Mouse (Mus musculus) ES-E14 (cell line): Measurements from ENCODE around the gene Anks1b. TPM values are rescaled to one million over a fixed set of nuclear protein-coding genes. Genes with fewer than 3 reads are reported as not detected.
A peak's percentile ranks its signal among the peaks of the same experiment; 100 is the strongest.

ENCODE experiments used
- DNase-seq: peaks from one replicate; pipeline ENCODE4 v3.0.0-alpha.2; 2013; ENCODE audit warnings: low read depth, low spot score
- H3K27ac ChIP-seq: 2 replicates; pipeline ENCODE4 v1.5.1; 2012; ENCODE audit warnings: low read depth, mild to moderate bottlenecking, low read length, moderate library complexity, mixed read lengths; ENCODE audit not compliant: poor library complexity, insufficient read depth, severe bottlenecking
- H3K36me3 ChIP-seq: 2 replicates; pipeline ENCODE4 v1.6.1; 2012; ENCODE audit warnings: mild to moderate bottlenecking, low read length, moderate library complexity, mixed read lengths; ENCODE audit not compliant: control insufficient read depth, poor library complexity, insufficient read depth, severe bottlenecking
- H3K4me1 ChIP-seq, 2 experiments: fragments of 150-350 bp in 1 of 2; sonication (generic) in 1 of 2; 2 replicates each; pipeline ENCODE4 v1.6.1; 2012; ENCODE audit warnings: low read length in 2 of 2, mild to moderate bottlenecking in 1 of 2, mixed read lengths in 1 of 2; ENCODE audit not compliant: control insufficient read depth in 2 of 2, insufficient read depth in 2 of 2, poor library complexity in 1 of 2
- H3K4me3 ChIP-seq, 2 experiments: fragments of 150-350 bp in 1 of 2; sonication (generic) in 1 of 2; 2 replicates each; pipeline ENCODE4 v1.5.1; 2012; ENCODE audit warnings: low read length in 2 of 2, low read depth in 1 of 2, mild to moderate bottlenecking in 1 of 2, mixed read lengths in 1 of 2; ENCODE audit not compliant: insufficient read depth in 1 of 2, poor library complexity in 1 of 2, severe bottlenecking in 1 of 2
- H3K9ac ChIP-seq: 2 replicates; pipeline ENCODE4 v1.6.1; 2012; ENCODE audit warnings: low read depth, mild to moderate bottlenecking, low read length, mixed read lengths; ENCODE audit not compliant: poor library complexity, insufficient read depth, severe bottlenecking
- H3K9me3 ChIP-seq: fragments of 150-350 bp; sonication (generic); 2 replicates; pipeline ENCODE4 v1.6.1; 2012; ENCODE audit warnings: low read depth, mild to moderate bottlenecking, low read length; ENCODE audit not compliant: control insufficient read depth, insufficient read depth
- CHD2 ChIP-seq: IDR thresholded peaks from 2 replicates; pipeline ENCODE4 v1.6.1; 2014; ENCODE audit warnings: mild to moderate bottlenecking, low read depth, low read length, inconsistent platforms
- HCFC1 ChIP-seq: IDR thresholded peaks from 2 replicates; pipeline ENCODE4 v1.6.1; 2012; ENCODE audit warnings: low read length, inconsistent platforms, borderline replicate concordance; ENCODE audit not compliant: insufficient read depth
- MAFK ChIP-seq: IDR thresholded peaks from 2 replicates; pipeline ENCODE4 v1.6.1; 2014; ENCODE audit warnings: mild to moderate bottlenecking, low read depth, low read length, inconsistent platforms; ENCODE audit not compliant: insufficient read depth
- ZC3H11A ChIP-seq: IDR thresholded peaks from 2 replicates; pipeline ENCODE4 v1.6.1; 2012; ENCODE audit warnings: low read depth, mild to moderate bottlenecking, inconsistent platforms, low read length, borderline replicate concordance
- ZNF384 ChIP-seq: IDR thresholded peaks from 2 replicates; pipeline ENCODE4 v1.6.1; 2012; ENCODE audit warnings: low read depth, low read length, inconsistent platforms
- in situ Hi-C, 2 experiments: fragments of 600-800 bp; cut with MboI; formaldehyde crosslinking; loops; one replicate each; pipeline ENCODE4 v1.15.1; 2025; ENCODE audit warnings: low sequenced_read_pairs in 2 of 2, inconsistent platforms in 1 of 2; ENCODE audit not compliant: unreplicated experiment in 2 of 2
- total RNA-seq: library from RNA; depleted of rRNA; stranded (reverse); fragments of 300-350 nt; gene quantifications from 2 replicates; pipeline ENCODE4 v1.2.3, GENCODE M21; 2012; rRNA removed

Anks1b gene
- 2.6 and 3.9 TPM in 2 replicates for total RNA-seq

DNA sequence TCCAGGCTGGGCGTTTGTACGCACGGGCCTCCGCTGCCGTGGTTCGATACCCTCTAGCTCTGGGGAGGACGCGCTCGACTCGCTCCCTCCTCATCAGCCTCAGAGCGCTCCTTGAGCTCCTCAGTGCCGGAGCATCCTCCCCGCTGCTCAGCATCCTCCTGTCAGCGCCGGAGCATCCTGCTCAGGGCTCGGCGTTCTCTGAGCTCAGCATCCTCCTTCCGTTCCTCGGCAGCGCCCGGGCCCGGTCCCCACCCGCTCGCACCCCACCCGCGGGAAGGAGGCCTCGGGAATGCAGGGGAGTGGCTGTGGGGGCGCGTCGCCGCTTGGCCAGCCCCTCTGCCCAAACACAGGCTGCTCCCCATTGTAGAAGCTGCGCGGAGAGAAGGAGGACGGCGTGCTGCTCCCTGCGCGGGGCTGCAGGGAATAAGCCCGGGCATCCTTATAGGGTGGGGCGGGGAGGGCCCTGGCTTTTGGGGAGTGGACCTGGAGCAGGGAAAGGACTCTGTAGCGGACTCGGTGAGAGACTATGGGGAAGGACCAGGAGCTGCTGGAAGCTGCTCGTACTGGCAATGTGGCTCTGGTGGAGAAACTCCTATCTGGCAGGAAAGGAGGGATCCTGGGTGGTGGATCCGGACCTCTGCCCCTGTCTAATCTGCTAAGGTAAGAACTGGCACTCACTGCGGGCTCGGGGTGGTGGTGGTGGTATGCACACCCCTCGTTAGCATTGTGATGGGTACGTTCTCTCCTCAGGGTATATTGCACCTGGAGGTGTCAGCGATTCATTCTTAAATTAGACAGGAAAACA, at the start of gene Anks1b:
Anks1b (plus strand) TSS at position 364 of the 805 bp plus-strand sequence.
- H3K9me3 ChIP-seq, result no peaks in the 10 kb centered on the region
- no peaks in the 10 kb centered on the region for H3K4me1 ChIP-seq
- peak within 1 kb of the TSS; percentile 71 for H3K9ac ChIP-seq
- in situ Hi-C loops, result no loop called here
- TF ChIP-seq MAFK (no peak), CHD2 (no peak), ZC3H11A (no peak; the same call in 1 of the 2 replicates), HCFC1 (no peak)
- DNase-seq, result peak; percentile 33
- no peaks in the 10 kb centered on the region for H3K36me3 ChIP-seq
- no peak within 1 kb of the TSS for H3K27ac ChIP-seq
- peak within 1 kb of the TSS; percentile 81 to 97 for H3K4me3 ChIP-seq

DNA sequence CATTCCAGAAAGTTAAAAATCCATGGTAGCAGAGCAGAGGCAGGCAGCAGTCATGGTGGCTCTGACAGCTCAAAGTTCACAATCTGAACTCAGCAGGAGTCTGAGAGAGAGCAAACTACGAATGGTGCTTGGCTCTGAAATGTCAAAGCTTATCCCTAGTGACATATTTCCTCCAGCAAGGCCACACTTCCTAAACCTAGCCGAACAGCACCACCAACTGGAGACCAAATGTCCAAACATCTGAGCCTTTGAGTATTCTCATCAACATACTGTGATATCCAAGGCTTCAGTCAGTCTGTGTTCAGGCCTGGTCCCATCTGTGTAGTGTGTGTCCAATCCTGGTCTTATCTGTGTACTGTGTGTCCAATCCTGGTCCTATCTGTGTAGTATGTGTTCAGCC, 49.4 kb upstream of the Anks1b start:
- no peak for TF ChIP-seq MAFK
- TF ChIP-seq HCFC1, result no peak
- 0 out of 2 replicates have a peak, but pooled peaks have one; percentile 8 for TF ChIP-seq ZC3H11A
- no peak for TF ChIP-seq CHD2
- TF ChIP-seq ZNF384, result no peak
- in situ Hi-C loops, result no loop called here

DNA sequence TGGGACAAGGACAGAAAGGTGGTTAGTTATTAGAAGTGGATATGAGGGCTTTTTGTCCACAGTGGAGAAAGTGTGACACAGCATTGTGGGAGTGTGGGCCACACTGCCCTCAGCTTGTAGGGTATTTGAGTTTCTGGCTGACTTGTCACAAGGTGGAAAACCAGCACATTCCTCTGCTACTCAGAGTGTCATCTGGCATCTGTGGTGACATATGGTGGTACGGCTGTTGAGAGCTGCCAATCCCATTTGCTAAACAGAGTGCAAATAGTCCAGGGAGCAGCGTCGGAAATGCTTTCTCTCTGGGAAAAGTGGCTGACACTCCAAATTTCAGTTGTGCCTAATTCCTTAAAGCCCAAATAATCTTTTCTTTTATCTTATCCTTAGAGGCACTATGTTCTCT, 46.4 kb upstream of the Anks1b start:
- TF ChIP-seq CHD2 (no peak), ZC3H11A (no peak), HCFC1 (no peak), ZNF384 (no peak), MAFK (no peak)
- H3K9ac ChIP-seq, result no peak overlapping the region
- in situ Hi-C loops, result no loop called here
- no peaks in the 10 kb centered on the region for H3K9me3 ChIP-seq
- no peak overlapping the region for H3K4me3 ChIP-seq
- H3K4me1 ChIP-seq, result no peaks in the 10 kb centered on the region
- no peaks in the 10 kb centered on the region for H3K36me3 ChIP-seq
- DNase-seq, result no peak
- H3K27ac ChIP-seq, result no peak overlapping the region

More for the DNA sequence above, 49.4 kb upstream of the Anks1b start:
- Histone ChIP-seq H3K27ac (no peak overlapping the region), H3K9me3 (no peaks in the 10 kb centered on the region), H3K36me3 (no peaks in the 10 kb centered on the region), H3K9ac (no peak overlapping the region), H3K4me1 (no peaks in the 10 kb centered on the region), H3K4me3 (no peak overlapping the region)
- DNase-seq, result peak; percentile 43

- no peaks in the 10 kb centered on the region for H3K36me3 ChIP-seq
- H3K4me1 ChIP-seq, result no peaks in the 10 kb centered on the region
- no peaks in the 10 kb centered on the region for H3K9me3 ChIP-seq
- H3K4me3 ChIP-seq, result no peak overlapping the region
- in situ Hi-C loops, result no loop called here
- H3K9ac ChIP-seq, result no peak overlapping the region
- TF ChIP-seq ZC3H11A (no peak), CHD2 (no peak), MAFK (no peak), HCFC1 (no peak), ZNF384 (no peak)
- no peak for DNase-seq
- no peak overlapping the region for H3K27ac ChIP-seq
Measured at GRCm38 (mm10) chr10:89832334-89832733, 41.0 kb upstream of the Anks1b start.

- in situ Hi-C loops, result no loop called here
Measured at GRCm38 (mm10) chr10:89833166-89833565, 40.1 kb upstream of the Anks1b start.

More at GRCm38 (mm10) chr10:89833166-89833565, 40.1 kb upstream of the Anks1b start:
- TF ChIP-seq HCFC1 (no peak), CHD2 (no peak), ZNF384 (no peak), ZC3H11A (no peak), MAFK (no peak)
- Histone ChIP-seq H3K4me1 (no peaks in the 10 kb centered on the region), H3K9me3 (no peaks in the 10 kb centered on the region), H3K9ac (no peak overlapping the region), H3K4me3 (no peak overlapping the region), H3K36me3 (no peaks in the 10 kb centered on the region), H3K27ac (no peak overlapping the region)
- DNase-seq, result no peak
